Mouse (Mus musculus): ENCODE data around the gene Gm20834. TPM values are rescaled to one million over a fixed set of nuclear protein-coding genes. Genes with fewer than 3 reads are reported as not detected.
"Not testable (repeated sequence)": the region's sequence is repeated elsewhere in the genome, so short reads cannot be mapped to it uniquely, and the experiment has no call there.

The Gm20834 gene
- not detected for total RNA-seq (2022)

DNA sequence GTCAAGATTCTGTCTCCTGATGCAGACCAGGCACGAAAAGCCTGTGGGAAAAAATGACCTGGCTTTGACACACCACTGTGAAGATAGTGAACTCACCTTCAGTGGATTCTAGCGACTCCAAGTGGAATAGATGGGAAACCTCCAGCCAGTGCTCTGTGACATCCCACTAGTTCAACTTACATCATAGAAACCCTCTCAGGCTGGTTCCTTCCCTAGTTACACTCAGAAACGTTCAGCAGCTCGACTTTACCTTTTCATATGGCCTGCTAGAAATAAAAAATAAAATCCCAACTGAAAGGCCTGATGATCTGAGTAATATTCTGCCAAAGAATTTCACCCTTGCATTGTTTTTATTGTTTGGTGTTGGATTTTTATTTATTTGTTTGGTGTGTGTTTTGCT, at the start of gene Gm20834:
Gm20834 (minus strand) TSS at position 101 of the 400 bp plus-strand sequence.
- not testable (repeated sequence) for DNase-seq (ENCODE audit: low spot score in 2 of 2)

Other genes starting within 250 kb of the Gm20834 start
- not detected for gene Gm21310, start 177.4 kb downstream of the Gm20834 start, total RNA-seq (2022)
- not detected for gene Gm28510, start 88.1 kb upstream of the Gm20834 start, total RNA-seq (2022)
- not detected for gene Gm20737, start 211.5 kb upstream of the Gm20834 start, total RNA-seq (2022)
- not detected for gene Gm21775, start 228.9 kb upstream of the Gm20834 start, total RNA-seq (2022)

Data from gastrocnemius, adult 8-10 months (tissue).